Mouse (Mus musculus) CH12.LX (cell line): ENCODE measurements at regions not wholly inside any gene's neighbourhood (a gene's known extent, or its start where the extent isn't known, plus 50 kb on each side); places are given as distances from the start of the nearest gene placed in this dataset.

Experiments used
- CTCF ChIP-seq, 2 experiments: IDR thresholded peaks in 1 of 2; conservative IDR thresholded peaks in 1 of 2; 2 replicates each; pipeline ENCODE4 v1.5.1; 2011 to 2012; ENCODE audit warnings: low read depth in 2 of 2, low read length in 2 of 2, improper control_type of control experiment in 1 of 2, inconsistent platforms in 1 of 2, mild to moderate bottlenecking in 1 of 2, moderate library complexity in 1 of 2
- SMC3 ChIP-seq: IDR thresholded peaks from 2 replicates; pipeline ENCODE4 v1.6.1; 2011; ENCODE audit warnings: low read depth, low read length, improper control_type of control experiment

DNA sequence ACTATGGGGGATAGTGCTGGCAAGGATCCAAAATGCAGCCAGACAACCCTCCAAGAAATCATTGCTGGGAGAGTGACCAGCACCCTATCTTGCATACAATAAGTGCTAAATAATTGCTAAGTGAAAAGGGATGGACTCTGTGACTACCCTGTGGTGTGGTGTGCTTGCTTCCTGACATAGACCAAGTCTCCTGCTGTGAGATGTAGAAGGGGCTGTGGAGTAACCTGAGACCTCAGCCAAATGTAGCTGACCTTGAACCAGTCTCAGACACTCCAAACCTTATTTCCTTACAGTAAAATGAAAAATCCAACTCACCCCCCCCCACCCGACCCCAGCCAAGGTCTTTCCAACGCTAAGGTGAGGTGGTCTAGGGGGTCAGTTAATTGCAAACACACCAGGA, 221.2 kb upstream of the 4931429L15Rik start:
- TF ChIP-seq SMC3 (no peak), CTCF (conservative IDR thresholded peaks at IDR 0.05 in 1 of 2, IDR thresholded peaks at IDR 0.05 in 1 of 2; ENCODE audit: low read depth in 2 of 2, low read length in 2 of 2) (no peak)
